Mouse (Mus musculus): Measurements from ENCODE around the gene Gemin2.
"Not testable (repeated sequence)": the region's sequence is repeated elsewhere in the genome, so short reads cannot be mapped to it uniquely, and the experiment has no call there.

The Gemin2 gene

GRCm38 (mm10) chr12:59013234-59013633 is at the start of gene Gemin2:
Gene Gemin2, plus strand, starts transcription at chr12:59013393.
- peak; percentile 95 to 97 for DNase-seq

GRCm38 (mm10) chr12:58964583-58964982 is 48.6 kb upstream of the Gemin2 start:
- DNase-seq: no peak

- DNase-seq: peak in 1 of 2 experiments; percentile 14
These were observed 36.2 kb upstream of the Gemin2 start for GRCm38 (mm10) chr12:58976966-58977365.

- not testable (repeated sequence) for DNase-seq
These were observed 32.0 kb upstream of the Gemin2 start for GRCm38 (mm10) chr12:58981178-58981661.

- DNase-seq: no peak
These were observed 27.4 kb upstream of the Gemin2 start for GRCm38 (mm10) chr12:58985766-58986165.

- DNase-seq: peak in 1 of 2 experiments; percentile 31
These were observed 2.7 kb upstream of the Gemin2 start for GRCm38 (mm10) chr12:59010482-59010881.

GRCm38 (mm10) chr12:59011275-59011843 is 1.8 kb upstream of the Gemin2 start:
- DNase-seq: no peak

- peak; percentile 99 for DNase-seq
These were observed 1.1 kb upstream of the Gemin2 start, which contains the start of gene Sec23a for GRCm38 (mm10) chr12:59011844-59012709. Gene Sec23a, minus strand, starts transcription at chr12:59012017.

GRCm38 (mm10) chr12:59012710-59013091 is 492 bp upstream of the Gemin2 start:
- peak in 1 of 2 experiments; percentile 2 for DNase-seq

- no peak for DNase-seq
These were observed 4.8 kb downstream of the Gemin2 start for GRCm38 (mm10) chr12:59017970-59018369.

- no peak for DNase-seq
These were observed 6.7 kb downstream of the Gemin2 start for GRCm38 (mm10) chr12:59019891-59020290.

GRCm38 (mm10) chr12:59021306-59021705 is 8.1 kb downstream of the Gemin2 start:
- no peak for DNase-seq

GRCm38 (mm10) chr12:59032101-59032500 is 18.9 kb downstream of the Gemin2 start:
- DNase-seq: peak in 1 of 2 experiments; percentile 12

- DNase-seq: no peak
These were observed 26.2 kb downstream of the Gemin2 start for GRCm38 (mm10) chr12:59039162-59039970.

GRCm38 (mm10) chr12:59039971-59040844 is 27.0 kb downstream of the Gemin2 start:
- DNase-seq: peak; percentile 27 to 59

GRCm38 (mm10) chr12:59040851-59041250 is 27.7 kb downstream of the Gemin2 start:
- no peak for DNase-seq

GRCm38 (mm10) chr12:59052470-59052869 is 39.3 kb downstream of the Gemin2 start:
- no peak for DNase-seq

GRCm38 (mm10) chr12:59053166-59053565 is 40.0 kb downstream of the Gemin2 start:
- no peak for DNase-seq

- no peak for DNase-seq
These were observed 40.8 kb downstream of the Gemin2 start for GRCm38 (mm10) chr12:59053976-59054375.

- DNase-seq: no peak
These were observed 42.1 kb downstream of the Gemin2 start for GRCm38 (mm10) chr12:59055196-59055850.

GRCm38 (mm10) chr12:59056222-59056621 is 43.0 kb downstream of the Gemin2 start:
- DNase-seq: no peak

Data from kidney, postnatal 25 days (tissue).